Mouse (Mus musculus): ENCODE measurements around the gene Anapc10.
"Not testable (repeated sequence)": the region's sequence is repeated elsewhere in the genome, so short reads cannot be mapped to it uniquely, and the experiment has no call there.

Anapc10 gene

DNA sequence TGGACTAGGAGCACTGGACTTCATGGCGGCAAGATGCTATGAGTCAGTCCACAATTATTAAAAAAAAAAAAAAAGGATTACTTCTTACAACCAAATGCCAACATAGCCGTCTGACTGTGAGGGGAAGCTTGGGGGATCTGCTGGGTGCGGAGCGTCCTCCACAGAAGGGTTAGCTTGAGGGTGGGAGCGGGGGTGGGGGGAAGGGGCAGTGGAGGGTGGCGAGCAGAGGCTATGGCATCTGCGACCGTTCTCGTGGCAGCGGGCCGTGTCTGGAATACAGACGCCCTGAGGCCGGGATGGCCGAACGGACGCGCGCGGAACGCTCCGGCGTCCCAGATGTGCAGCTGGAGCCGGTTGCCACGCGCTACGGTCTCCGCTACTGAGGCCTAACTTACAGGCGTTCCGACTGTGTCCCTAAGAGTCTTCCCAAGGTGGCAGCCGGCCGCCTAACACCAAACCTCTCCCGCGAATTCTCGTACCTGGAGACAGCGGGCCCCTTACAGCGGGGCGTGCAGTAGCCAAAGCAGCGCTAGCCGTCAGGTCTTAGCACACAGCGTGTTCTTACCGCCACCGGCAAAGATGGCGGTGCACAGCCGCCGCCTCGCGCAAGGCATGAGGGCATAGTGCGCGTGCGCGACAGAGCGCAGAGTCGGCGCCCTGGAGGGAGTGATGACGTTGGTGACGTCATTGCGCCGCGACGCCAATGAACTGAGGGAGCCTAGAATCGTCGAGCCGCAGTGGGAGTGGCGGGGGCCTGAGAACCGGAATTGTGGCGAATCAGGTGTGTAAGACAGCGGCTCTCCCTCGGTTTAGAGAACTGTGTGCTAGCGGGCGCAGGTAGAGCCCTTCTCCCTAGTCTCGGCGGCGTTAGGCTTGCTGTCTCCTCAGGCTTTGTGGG lies at the start of gene Anapc10, which contains the start of gene Abce1:
Anapc10 (plus strand) TSS at position 757 of the 898 bp plus-strand sequence.
Abce1 (minus strand) TSS at position 677 of the 898 bp plus-strand sequence.
- peak; percentile 95 to 97 for DNase-seq (ENCODE audit: low spot score in 2 of 2)

DNA sequence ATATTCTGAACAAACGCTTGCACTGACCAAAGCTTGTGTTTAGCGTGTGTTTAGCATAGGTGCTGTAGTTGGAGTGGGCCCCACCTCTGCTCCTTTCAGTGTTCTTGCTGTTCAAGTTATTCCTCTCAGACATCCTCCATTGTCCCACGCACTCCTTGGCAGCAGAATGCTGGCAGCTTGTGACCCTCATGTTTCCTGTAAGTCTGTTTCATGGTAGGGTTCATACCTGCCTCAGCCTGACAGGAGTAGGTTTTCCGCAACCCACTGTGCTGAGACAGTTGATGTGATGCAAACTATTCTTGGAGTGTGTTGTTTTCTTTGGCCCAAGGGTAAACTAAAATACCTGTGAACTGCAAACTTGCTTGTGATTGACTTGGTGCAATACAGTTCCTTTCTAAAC lies 35.2 kb upstream of the Anapc10 start:
- no peak for DNase-seq (ENCODE audit: low spot score in 2 of 2)

DNA sequence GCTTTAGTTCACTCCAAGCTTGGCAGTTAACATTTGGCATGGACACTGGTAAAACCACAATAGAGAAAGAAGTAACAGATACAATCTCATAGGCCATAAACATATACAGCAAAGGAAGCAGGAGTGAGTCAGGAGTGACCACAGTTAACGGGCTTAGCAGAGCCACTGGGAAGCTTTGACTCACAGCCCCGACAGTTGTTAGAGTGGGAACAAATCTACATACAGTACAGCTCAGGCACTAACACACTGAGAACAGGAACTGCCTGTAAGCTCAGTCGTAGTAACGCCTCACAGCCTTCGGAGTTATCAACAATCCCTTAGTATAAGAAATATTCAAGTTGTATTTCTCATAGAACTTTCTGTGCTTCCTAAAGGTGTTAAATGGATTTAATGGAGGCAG lies 32.6 kb upstream of the Anapc10 start:
- DNase-seq (ENCODE audit: low spot score in 2 of 2): no peak

DNA sequence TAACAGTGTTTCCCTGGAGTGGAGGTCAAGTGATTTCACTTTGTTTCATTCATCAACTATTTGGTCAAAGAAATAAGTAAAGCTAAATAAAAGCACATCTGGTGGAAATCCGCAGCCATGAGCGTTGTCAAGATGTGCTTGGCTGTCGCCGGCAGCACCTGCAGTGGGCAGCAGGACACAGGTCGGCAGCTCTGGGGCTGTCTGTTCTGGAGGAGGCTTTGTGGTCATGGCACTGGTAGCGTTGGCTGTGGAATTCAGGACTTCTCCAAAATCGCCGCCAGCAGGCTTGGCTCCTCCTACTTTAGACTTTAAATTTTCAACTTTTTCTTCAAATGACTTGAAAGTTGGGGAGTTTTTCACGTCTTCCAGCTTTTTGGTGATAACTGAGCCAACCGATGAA lies 31.5 kb upstream of the Anapc10 start:
- not testable (repeated sequence) for DNase-seq (ENCODE audit: low spot score in 2 of 2)

DNA sequence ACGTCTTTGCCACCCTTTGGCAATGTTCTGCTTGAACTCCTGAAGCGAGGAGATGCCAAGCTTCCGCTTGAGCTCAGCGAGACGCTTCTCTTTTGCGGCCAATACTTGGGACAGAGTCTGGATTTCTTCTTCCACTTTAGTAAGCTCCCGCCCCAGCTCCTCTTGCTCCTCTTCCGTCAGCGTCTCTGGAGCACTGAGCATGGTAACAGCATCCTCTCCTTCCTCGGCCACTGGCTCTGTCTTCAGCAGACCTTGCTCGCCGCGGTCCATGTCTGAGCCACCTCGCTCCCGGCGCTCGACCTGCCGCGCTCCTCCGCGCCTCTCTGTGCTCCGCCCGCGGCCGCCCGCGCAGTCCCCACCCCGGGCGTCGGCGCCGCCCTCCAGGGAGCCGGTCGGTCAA lies 31.1 kb upstream of the Anapc10 start:
- no peak for DNase-seq (ENCODE audit: low spot score in 2 of 2)

DNA sequence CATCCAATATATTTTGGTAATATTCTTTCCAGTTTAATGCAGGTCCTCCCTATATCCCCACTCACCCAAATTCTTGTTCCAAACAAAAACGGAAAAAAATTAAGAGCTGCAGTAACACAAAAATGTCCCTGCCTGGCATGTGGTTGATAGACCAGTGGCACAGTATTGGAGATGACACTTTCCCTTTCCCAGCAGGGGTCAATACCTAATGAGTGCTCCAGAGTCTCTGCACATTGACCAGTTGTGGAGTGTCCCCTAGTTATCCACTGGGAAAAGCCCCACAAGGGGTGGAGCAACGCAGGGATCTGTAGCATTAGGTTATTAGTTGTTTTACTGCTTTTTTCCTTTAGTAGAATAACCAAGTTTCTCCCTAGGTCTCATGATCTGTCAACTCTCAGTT lies 30.7 kb upstream of the Anapc10 start:
- no peak for DNase-seq (ENCODE audit: low spot score in 2 of 2)

DNA sequence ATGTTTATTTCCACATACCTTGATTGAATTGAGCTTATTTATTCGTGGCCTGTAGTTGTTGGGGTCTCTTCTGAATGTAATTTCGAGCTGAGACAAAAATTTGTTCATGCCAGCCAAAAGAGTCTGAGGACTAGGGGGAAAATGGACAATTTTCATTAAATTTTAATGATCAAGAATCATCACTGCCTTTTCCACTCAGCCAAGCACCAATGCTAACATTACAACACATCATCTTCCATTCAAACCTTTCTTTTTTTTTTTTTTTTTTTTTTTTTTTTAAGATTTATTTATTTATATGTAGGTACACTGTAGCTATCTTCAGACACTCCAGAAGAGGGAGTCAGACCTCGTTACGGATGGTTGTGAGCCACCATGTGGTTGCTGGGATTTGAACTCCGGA lies 25.7 kb upstream of the Anapc10 start:
- DNase-seq (ENCODE audit: low spot score in 2 of 2): not testable (repeated sequence)

DNA sequence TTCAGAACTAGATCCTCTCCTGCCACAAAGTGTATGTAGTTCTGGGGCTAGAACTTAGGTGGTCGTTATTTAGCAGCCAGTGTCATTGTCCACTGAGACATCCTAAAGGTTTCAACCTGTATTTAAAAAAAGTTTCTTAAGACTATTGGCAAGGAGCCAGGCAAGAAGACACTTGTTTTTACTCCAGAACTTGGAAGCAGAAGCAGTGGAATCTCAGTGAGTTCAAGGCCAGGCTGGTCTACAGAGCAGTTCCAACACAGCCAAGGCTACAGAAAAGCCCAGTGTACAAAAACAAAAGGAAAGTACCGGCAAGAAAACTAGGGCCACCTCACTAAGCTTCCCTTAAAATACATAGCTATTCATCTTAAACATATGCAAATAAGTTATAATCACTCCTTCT lies 19.1 kb upstream of the Anapc10 start:
- no peak for DNase-seq (ENCODE audit: low spot score in 2 of 2)

DNA sequence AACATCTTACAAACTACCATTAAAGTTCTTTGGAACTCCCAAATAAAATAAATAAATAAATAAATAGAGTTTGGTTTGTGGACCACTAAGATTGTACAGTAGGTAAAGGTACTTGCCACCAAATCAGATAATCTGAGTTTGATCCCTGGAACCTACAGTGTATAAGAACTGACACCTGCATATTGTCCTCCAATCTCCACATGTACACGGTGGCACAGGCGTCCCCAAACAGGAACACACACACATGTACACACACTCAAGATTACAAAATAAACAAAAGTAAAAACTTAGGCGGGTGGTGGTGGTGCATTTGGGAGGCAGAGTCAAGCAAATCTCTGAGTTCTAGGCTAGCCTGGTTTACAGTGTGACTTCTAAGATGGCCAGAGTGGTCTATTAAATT lies 4.9 kb upstream of the Anapc10 start:
- no peak for DNase-seq (ENCODE audit: low spot score in 2 of 2)

DNA sequence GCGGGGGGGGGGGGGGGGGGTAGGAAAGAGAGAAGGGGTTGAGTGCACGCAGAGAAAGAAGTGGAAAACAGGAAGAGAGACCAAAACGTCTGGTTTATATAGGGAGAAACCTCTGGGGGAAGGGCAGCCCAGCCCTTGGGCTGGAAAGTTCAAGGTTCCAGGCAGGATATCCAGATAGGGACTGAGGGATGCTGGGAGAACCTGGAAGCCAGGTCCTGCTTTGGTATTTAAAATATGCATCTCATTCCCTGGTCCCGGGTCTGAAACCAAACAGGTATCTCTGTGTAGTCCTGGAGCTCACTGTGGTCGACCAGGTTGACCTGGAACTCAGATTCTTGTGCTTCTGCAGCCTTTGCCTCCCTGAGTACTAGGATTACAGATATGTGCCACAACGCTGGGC lies 1.1 kb downstream of the Anapc10 start:
- DNase-seq (ENCODE audit: low spot score in 2 of 2): no peak

DNA sequence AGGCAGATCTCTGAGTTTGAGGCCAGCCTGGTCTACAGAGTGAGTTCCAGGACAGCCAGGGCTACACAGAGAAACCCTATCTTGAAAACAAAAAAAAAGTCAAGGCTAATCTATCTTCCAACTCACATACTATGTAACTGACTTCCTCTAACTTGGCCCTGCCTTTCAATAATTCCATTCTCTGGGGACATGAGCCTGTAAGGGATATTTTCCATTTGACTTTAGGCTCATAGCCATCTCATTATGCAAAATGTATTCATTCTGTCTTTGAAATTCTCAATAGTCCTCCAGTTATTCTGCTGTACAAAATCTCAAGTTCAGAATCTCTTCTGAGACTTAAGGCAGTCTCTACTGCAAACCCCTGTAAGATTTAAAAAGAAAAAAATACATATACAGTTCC lies 9.9 kb downstream of the Anapc10 start:
- DNase-seq (ENCODE audit: low spot score in 2 of 2): no peak

DNA sequence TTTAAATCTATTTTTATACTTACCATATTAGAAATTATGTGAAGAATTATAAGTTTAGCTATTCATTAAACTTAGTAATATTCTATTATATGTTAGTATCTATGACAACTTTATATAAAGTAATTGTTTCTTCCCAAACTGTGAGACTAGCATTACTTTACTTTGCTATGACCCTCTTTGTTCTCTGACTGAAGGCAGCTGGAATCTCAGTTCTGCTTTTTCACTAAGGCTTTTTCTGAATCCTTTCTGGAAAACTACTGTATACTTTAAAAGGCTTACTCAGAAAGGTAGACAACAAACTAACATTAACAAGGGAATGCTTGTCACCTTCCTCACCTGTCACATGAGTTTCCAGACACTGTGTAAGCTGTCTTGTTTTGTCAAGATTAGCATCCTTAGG lies 11.7 kb downstream of the Anapc10 start:
- no peak for DNase-seq (ENCODE audit: low spot score in 2 of 2)

DNA sequence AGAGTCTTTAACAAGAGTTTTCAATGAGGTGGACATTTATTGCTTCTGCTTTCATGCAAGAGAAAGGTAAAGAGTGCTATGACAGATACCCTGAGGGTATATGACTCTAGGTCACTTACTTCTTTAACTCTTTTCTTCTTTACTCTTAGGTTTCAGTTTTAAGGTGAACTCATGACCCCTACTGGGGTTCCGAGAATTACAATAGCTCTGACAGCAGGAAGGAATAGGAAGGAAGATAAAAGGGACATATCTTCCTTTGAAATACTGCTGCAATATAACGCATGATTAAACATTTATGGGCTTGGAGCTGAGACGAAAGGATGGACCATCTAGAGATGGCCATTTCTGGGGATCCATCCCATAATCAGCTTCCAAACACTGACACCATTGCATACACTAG lies 13.0 kb downstream of the Anapc10 start:
- no peak for DNase-seq (ENCODE audit: low spot score in 2 of 2)

DNA sequence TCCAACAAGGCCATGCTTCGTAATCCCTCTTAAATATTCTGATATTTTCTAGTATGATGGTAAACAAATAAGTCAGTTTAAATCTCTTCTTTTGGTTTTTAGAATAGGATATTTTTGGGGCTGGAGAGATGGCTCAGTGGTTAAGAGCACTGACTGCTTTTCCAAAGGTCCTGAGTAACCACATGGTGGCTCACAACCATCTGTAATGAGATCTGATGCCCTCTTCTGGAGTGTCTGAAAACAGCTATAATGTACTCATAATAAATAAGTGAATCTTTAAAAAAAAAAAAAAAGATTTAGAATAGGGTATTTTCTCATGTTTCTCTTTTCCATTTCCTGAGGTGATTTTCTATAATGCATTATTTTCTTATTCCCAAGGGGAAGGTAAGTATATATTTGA lies 16.3 kb downstream of the Anapc10 start:
- DNase-seq (ENCODE audit: low spot score in 2 of 2): no peak

DNA sequence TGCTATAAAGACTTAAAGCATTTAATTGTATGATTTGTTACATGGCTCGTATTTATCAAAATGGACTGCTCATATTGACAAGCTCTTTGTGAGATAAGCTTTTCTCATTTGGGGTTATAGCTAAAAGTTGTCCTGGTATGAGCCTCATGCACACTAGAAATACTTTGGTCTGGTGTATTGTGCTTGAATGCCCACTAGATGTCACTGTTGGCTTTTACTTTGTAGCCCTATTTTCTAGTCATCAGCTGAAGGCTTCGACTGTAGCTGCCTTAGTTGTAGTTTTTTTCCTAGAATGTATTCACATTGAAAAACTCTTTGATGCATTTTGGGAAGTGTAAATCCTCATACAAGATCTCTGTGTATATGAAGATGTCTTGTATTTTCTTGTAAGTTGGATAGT lies 22.7 kb downstream of the Anapc10 start:
- peak in 1 of 2 experiments; percentile 26 for DNase-seq (ENCODE audit: low spot score in 2 of 2)

DNA sequence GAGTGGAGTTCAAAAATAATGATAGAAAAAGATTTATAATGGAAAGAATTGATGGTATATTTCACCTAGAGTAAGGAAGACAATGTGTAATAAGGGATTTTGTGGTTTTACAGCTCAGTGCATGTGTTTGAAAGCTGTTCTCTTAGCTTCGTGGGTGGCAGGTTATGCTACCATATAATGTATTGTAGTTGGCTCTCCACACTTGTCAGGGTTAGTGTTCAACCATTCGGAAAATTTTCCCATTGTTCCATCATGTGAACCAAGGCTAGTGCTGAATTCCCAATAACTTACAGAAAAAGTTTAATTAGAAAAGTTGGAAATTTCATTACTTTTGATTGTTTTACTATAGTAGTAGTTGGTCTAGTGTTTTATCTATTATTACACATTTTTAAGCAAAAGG lies 36.6 kb downstream of the Anapc10 start:
- no peak for DNase-seq (ENCODE audit: low spot score in 2 of 2)

DNA sequence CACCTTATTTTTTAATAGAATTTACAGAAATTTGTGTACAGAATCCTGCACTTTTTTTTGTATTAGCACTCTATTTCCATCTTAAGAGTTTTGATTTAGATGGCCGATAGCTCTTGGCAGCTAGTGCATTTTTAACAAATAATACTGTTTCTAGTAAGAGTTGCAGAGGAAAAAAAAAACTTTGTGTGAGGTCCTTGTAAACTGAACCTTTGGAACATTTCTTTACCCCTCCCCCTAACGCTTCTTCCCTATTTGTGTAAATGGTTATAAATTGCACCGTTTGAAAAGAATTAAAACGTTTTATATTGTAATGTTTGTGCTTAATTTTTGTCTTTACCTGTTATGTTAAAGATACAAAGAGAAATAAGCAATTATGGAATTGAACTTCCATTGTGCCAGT lies 37.0 kb downstream of the Anapc10 start:
- no peak for DNase-seq (ENCODE audit: low spot score in 2 of 2)

DNA sequence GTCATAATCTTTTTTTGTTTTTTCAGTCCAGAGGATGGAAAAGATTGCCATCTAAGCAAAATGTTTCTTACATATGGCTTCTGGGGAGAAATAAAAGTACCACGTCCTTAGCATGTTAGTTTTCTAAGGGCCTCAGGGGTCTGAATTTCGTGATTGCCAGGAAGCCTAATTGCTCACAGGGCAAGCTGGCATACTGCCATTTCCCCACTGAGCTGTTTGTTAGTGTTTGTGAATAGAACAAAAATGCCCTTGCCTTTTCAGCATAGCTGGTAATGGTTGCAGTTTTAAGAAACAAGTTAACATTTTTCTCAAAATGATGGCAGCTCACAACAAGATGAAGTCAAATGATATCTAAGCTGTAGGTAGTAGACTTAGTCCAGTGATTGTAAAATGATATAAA lies 38.7 kb downstream of the Anapc10 start:
- DNase-seq (ENCODE audit: low spot score in 2 of 2): no peak

DNA sequence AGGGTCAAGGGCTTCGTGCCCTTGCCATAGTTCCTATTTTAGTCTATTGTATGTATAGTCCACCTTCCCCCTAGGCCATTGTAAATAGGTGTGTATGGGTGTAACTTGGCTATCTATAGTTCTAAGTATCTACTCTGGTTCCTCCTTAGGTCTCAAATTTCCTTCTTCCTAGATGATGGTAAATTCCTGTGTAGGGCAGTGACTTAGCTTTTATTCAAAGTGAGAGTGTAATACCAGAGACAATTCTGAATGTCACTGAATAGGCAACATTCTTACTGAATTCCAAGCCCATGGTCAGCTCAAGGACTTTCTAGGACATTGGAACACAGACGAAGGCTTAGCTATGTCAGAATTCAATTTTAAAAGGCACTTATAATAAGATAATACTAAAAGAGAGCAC lies 83.3 kb downstream of the Anapc10 start:
- not testable (repeated sequence) for DNase-seq (ENCODE audit: low spot score in 2 of 2)

DNA sequence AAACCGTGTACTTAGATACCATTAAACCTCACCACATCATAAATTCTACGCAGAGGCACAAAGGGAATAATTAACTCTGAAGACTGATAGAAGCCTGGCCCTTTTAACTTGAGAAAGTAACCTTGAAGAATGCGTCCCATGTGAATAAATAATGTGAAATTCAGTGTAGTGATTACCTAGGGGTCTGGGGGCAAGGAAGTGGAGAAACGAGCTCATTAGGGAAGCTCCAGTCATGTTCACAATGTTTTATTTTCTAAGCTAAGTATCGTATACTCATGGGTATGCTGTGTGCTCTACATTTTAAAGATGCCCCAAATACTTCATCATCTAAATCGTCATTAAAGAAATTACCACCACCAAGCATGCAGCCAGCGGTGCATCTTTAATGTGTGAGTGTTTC lies 85.1 kb downstream of the Anapc10 start:
- no peak for DNase-seq (ENCODE audit: low spot score in 2 of 2)

DNA sequence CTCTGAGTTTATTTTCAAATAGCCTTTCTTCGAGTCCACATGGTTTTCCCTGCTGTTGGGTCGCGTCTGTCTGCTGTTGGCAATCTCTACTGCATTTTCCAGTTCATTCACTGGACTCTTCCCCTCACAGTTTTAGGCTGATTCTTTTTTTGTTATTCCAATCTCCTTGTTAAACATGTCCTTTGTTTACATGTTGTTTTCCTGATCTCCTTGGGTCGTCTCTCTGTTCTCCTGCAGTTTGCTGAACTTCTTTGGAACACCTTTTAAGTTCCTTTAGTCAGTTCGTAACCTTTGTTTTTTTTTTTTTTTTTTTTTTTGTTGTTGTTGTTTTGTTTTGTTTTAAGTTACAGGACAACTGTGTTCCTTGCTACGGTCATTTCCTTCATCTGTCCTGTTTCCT lies 92.9 kb downstream of the Anapc10 start:
- DNase-seq (ENCODE audit: low spot score in 2 of 2): no peak

DNA sequence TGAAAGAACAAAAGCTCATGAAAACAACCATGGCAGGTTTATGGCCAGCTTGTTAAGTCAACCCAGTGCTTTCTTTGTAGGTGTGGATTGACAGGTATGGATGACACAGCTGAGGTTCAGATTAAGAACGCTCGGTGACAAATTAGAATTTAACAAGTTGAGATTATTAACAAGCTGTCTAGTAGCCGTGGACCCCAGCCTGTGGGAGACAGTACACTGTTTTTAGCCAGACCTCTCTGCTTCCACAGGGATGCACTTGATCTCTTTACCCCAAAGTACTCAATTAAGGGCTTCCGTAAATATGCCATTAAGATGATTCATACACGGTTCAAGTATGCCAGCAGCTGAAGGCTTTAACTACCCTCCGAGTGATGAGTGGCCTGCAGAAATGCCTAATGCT lies 95.4 kb downstream of the Anapc10 start:
- DNase-seq (ENCODE audit: low spot score in 2 of 2): no peak

DNA sequence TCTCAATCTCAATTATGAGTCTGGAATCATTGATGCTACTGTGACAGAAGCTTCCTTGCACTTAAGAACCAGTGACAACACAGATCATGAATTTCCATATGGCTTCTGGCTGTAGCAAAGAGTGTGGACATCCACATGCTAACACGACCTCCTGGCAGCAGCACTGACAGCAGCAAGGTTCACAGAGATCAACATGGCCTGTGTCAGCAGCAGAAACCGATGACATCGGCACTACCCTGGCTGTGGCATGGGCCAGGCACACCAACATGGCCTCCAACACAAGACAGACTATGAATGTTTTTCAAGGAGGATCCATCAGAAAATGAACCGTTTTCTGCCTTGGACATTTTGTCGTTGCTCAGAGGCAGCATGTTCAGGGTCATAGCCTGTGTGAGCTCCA lies 114.9 kb downstream of the Anapc10 start:
- no peak for DNase-seq (ENCODE audit: low spot score in 2 of 2)

All from right cerebral cortex, postnatal 36 days (tissue).